Mouse (Mus musculus) forebrain, embryonic 10.5 days (tissue): ENCODE data around the gene Slc22a14. TPM values are rescaled to one million over a fixed set of nuclear protein-coding genes. Genes with fewer than 3 reads are reported as not detected.

Experiments used
- DNase-seq: peaks from one replicate; pipeline ENCODE4 v3.0.0-alpha.2; 2017; ENCODE audit warnings: low spot score; ENCODE audit errors: extremely low spot score
- H3K27ac ChIP-seq: fragments of 300-500 bp; sonication (generic); 2 replicates; pipeline ENCODE4 v1.5.1; 2016; ENCODE audit warnings: mild to moderate bottlenecking
- H3K27me3 ChIP-seq: fragments of 300-500 bp; sonication (generic); 2 replicates; pipeline ENCODE4 v1.6.1; 2016; ENCODE audit warnings: mild to moderate bottlenecking; ENCODE audit not compliant: poor library complexity, severe bottlenecking
- H3K36me3 ChIP-seq: fragments of 300-500 bp; sonication (generic); replicated peaks from 2 replicates; pipeline ENCODE4 v1.6.1; 2016; ENCODE audit warnings: mild to moderate bottlenecking, moderate library complexity
- H3K4me1 ChIP-seq: fragments of 300-500 bp; sonication (generic); 2 replicates; pipeline ENCODE4 v1.6.1; 2016
- H3K4me3 ChIP-seq: fragments of 300-500 bp; sonication (generic); 2 replicates; pipeline ENCODE4 v1.5.1; 2016; ENCODE audit warnings: mild to moderate bottlenecking, moderate library complexity
- H3K9me3 ChIP-seq: fragments of 300-500 bp; sonication (generic); 2 replicates; pipeline ENCODE4 v1.6.1; 2016; ENCODE audit warnings: mild to moderate bottlenecking, moderate library complexity
- WGBS: fragments of 180-500 bp; shearing (Covaris S2); methylation state at CpG from one replicate; pipeline ENCODE4 v1.1.7; 2016; 5-methylcytosine and 5-hydroxymethylcytosine counted together
- polyA plus RNA-seq: library from polyadenylated mRNA; unstranded; fragments of >200 nt; fragmentation: Nextera tagmentation; extraction: Ambion mirVana; gene quantifications from 2 replicates; pipeline ENCODE4 v1.2.1, GENCODE M21; 2016

Gene Slc22a14
- polyA plus RNA-seq, 1 experiment from 2014 or later, result not detected

GRCm38 (mm10) chr9:119352060-119352459 is 13.3 kb downstream of the Slc22a14 start:
- Histone ChIP-seq H3K27me3 (no peaks in the 10 kb centered on the region), H3K27ac (no peak overlapping the region), H3K9me3 (no peaks in the 10 kb centered on the region), H3K36me3 (peaks cover 42% of the 10 kb centered on the region), H3K4me3 (no peak overlapping the region), H3K4me1 (no peaks in the 10 kb centered on the region)
- DNase-seq, result peak; percentile 71
- WGBS, result 11% methylated on average over 4 of the region's 4 CpGs

- Histone ChIP-seq H3K4me1 (no peaks in the 10 kb centered on the region), H3K36me3 (peaks cover 51% of the 10 kb centered on the region), H3K27ac (no peak overlapping the region), H3K27me3 (no peaks in the 10 kb centered on the region), H3K9me3 (no peaks in the 10 kb centered on the region), H3K4me3 (no peak overlapping the region)
- 90% methylated on average over 10 of the region's 10 CpGs for WGBS
- no peak for DNase-seq
These were observed 14.2 kb downstream of the Slc22a14 start for GRCm38 (mm10) chr9:119350947-119351705.

GRCm38 (mm10) chr9:119350531-119350930 is 14.8 kb downstream of the Slc22a14 start:
- Histone ChIP-seq H3K36me3 (peaks cover 57% of the 10 kb centered on the region), H3K27me3 (no peaks in the 10 kb centered on the region), H3K4me1 (no peaks in the 10 kb centered on the region), H3K9me3 (no peaks in the 10 kb centered on the region), H3K4me3 (no peak overlapping the region), H3K27ac (no peak overlapping the region)
- WGBS, result 94% methylated on average over 3 of the region's 3 CpGs
- no peak for DNase-seq

- Histone ChIP-seq H3K9me3 (no peaks in the 10 kb centered on the region), H3K27ac (no peak overlapping the region), H3K4me3 (no peak overlapping the region), H3K27me3 (no peaks in the 10 kb centered on the region), H3K36me3 (peaks cover 87% of the 10 kb centered on the region), H3K4me1 (peaks cover 15% of the 10 kb centered on the region)
- DNase-seq, result no peak
- 97% methylated on average over 8 of the region's 8 CpGs for WGBS
These were observed 19.0 kb downstream of the Slc22a14 start for GRCm38 (mm10) chr9:119346376-119346775.

- H3K4me1 ChIP-seq, result peaks cover 35% of the 10 kb centered on the region
- H3K4me3 ChIP-seq, result 0 out of 2 replicates have a peak overlapping the region, but pooled peaks have one; percentile 65
- peaks cover 23% of the 10 kb centered on the region for H3K27me3 ChIP-seq
- H3K27ac ChIP-seq, result no peak overlapping the region
- H3K9me3 ChIP-seq, result no peaks in the 10 kb centered on the region
- 92% methylated on average over 7 of the region's 7 CpGs for WGBS
- no peak for DNase-seq
- peaks cover 53% of the 10 kb centered on the region for H3K36me3 ChIP-seq
These were observed 22.6 kb downstream of the Slc22a14 start for GRCm38 (mm10) chr9:119342728-119343127.

GRCm38 (mm10) chr9:119340909-119341816 is 24.2 kb downstream of the Slc22a14 start, which contains the start of gene Myd88:
Myd88 (minus strand) TSS chr9:119341411.
- WGBS, result under 1% methylated on average over 68 of the region's 68 CpGs

GRCm38 (mm10) chr9:119340212-119340580 is 25.2 kb downstream of the Slc22a14 start:
- 6% methylated on average over 8 of the region's 8 CpGs for WGBS
- Histone ChIP-seq H3K27ac (peak overlapping the region; percentile 89), H3K27me3 (peaks cover 25% of the 10 kb centered on the region), H3K9me3 (no peaks in the 10 kb centered on the region), H3K4me1 (peaks cover 35% of the 10 kb centered on the region), H3K36me3 (peaks cover 27% of the 10 kb centered on the region), H3K4me3 (peak overlapping the region; percentile 65)
- DNase-seq, result no peak

More at GRCm38 (mm10) chr9:119340909-119341816, 24.2 kb downstream of the Slc22a14 start, which contains the start of gene Myd88:
- Histone ChIP-seq H3K36me3 (peaks cover 37% of the 10 kb centered on the region), H3K4me3 (peak within 1 kb of the TSS; percentile 65), H3K9me3 (no peaks in the 10 kb centered on the region), H3K27ac (peak within 1 kb of the TSS; percentile 89), H3K27me3 (peaks cover 25% of the 10 kb centered on the region), H3K4me1 (peaks cover 35% of the 10 kb centered on the region)
- DNase-seq, result peak; percentile 95

GRCm38 (mm10) chr9:119339558-119340211 is 25.7 kb downstream of the Slc22a14 start, which contains the start of gene Acaa1a:
Acaa1a (plus strand) TSS chr9:119339676.
- WGBS, result 2% methylated on average over 43 of the region's 43 CpGs
- H3K4me1 ChIP-seq, result peaks cover 35% of the 10 kb centered on the region
- peak within 1 kb of the TSS; percentile 89 for H3K27ac ChIP-seq
- H3K27me3 ChIP-seq, result peaks cover 25% of the 10 kb centered on the region
- H3K4me3 ChIP-seq, result peak within 1 kb of the TSS; percentile 65
- peaks cover 22% of the 10 kb centered on the region for H3K36me3 ChIP-seq
- H3K9me3 ChIP-seq, result no peaks in the 10 kb centered on the region
- DNase-seq, result peak; percentile 52

- H3K27me3 ChIP-seq, result peaks cover 25% of the 10 kb centered on the region
- H3K36me3 ChIP-seq, result peaks cover 17% of the 10 kb centered on the region
- no peak for DNase-seq
- peaks cover 35% of the 10 kb centered on the region for H3K4me1 ChIP-seq
- H3K9me3 ChIP-seq, result no peaks in the 10 kb centered on the region
- peak overlapping the region; percentile 65 for H3K4me3 ChIP-seq
- H3K27ac ChIP-seq, result peak overlapping the region; percentile 89; the same call in 1 of the 2 replicates
- WGBS, result 49% methylated on average over 7 of the region's 7 CpGs
These were observed 26.2 kb downstream of the Slc22a14 start for GRCm38 (mm10) chr9:119339106-119339505.

- Histone ChIP-seq H3K9me3 (no peaks in the 10 kb centered on the region), H3K27ac (no peak overlapping the region), H3K4me3 (no peak overlapping the region), H3K36me3 (peaks cover 9% of the 10 kb centered on the region), H3K27me3 (peaks cover 25% of the 10 kb centered on the region), H3K4me1 (peaks cover 35% of the 10 kb centered on the region)
- no peak for DNase-seq
- WGBS, result 89% methylated on average over 3 of the region's 3 CpGs
These were observed 27.0 kb downstream of the Slc22a14 start for GRCm38 (mm10) chr9:119338350-119338749.

- no peaks in the 10 kb centered on the region for H3K9me3 ChIP-seq
- no peak overlapping the region for H3K27ac ChIP-seq
- peaks cover 4% of the 10 kb centered on the region for H3K36me3 ChIP-seq
- WGBS, result 92% methylated on average over 14 of the region's 14 CpGs
- H3K4me3 ChIP-seq, result no peak overlapping the region
- no peak for DNase-seq
- H3K27me3 ChIP-seq, result peaks cover 25% of the 10 kb centered on the region
- H3K4me1 ChIP-seq, result peaks cover 33% of the 10 kb centered on the region
These were observed 27.5 kb downstream of the Slc22a14 start for GRCm38 (mm10) chr9:119337842-119338241.

- Histone ChIP-seq H3K4me3 (no peak overlapping the region), H3K27me3 (peaks cover 25% of the 10 kb centered on the region), H3K4me1 (peaks cover 17% of the 10 kb centered on the region), H3K9me3 (no peaks in the 10 kb centered on the region), H3K27ac (no peak overlapping the region), H3K36me3 (no peaks in the 10 kb centered on the region)
- no peak for DNase-seq
- WGBS, result 83% methylated on average over 4 of the region's 4 CpGs
These were observed 29.8 kb downstream of the Slc22a14 start for GRCm38 (mm10) chr9:119335571-119335970.
